Mouse (Mus musculus) G1E (cell line): ENCODE measurements around the gene Cfap73. TPM values are rescaled to one million over a fixed set of nuclear protein-coding genes. Genes with fewer than 3 reads are reported as not detected.
A peak's percentile ranks its signal among the peaks of the same experiment; 100 is the strongest.

Source experiments
- ATAC-seq: 2 replicates; pipeline ENCODE4 v1.8.0; 2016; ENCODE audit warnings: mild to moderate bottlenecking; ENCODE audit not compliant: insufficient number of reproducible peaks, poor library complexity, low FRiP score, severe bottlenecking; ENCODE audit errors: extremely low read depth
- DNase-seq: peaks from one replicate; pipeline ENCODE4 v3.0.0; 2012; ENCODE audit warnings: low spot score
- H3K27me3 ChIP-seq: 2 replicates; pipeline ENCODE4 v1.6.1; 2012; ENCODE audit warnings: mild to moderate bottlenecking, low read length, inconsistent platforms; ENCODE audit not compliant: insufficient read depth
- H3K36me3 ChIP-seq: replicated peaks from 2 replicates; pipeline ENCODE3; 2012; ENCODE audit warnings: mild to moderate bottlenecking, inconsistent platforms
- H3K4me1 ChIP-seq: 2 replicates; pipeline ENCODE4 v1.6.1; 2012; ENCODE audit warnings: low read depth, low read length, inconsistent platforms, mixed read lengths; ENCODE audit not compliant: insufficient read depth
- H3K4me3 ChIP-seq: 2 replicates; pipeline ENCODE4 v1.5.1; 2012; ENCODE audit warnings: low read depth, mild to moderate bottlenecking, inconsistent platforms, low read length, moderate library complexity, mixed read lengths
- H3K9me3 ChIP-seq: replicated peaks from 2 replicates; pipeline ENCODE4 v1.6.1; 2012; ENCODE audit warnings: inconsistent platforms
- CTCF ChIP-seq: IDR thresholded peaks from 2 replicates; pipeline ENCODE4 v1.5.1; 2012; ENCODE audit warnings: low read depth, low read length, inconsistent platforms, mixed read lengths
- GATA1 ChIP-seq: IDR thresholded peaks from 2 replicates; pipeline ENCODE4 v1.6.1; 2012; ENCODE audit warnings: borderline replicate concordance, low read length, inconsistent platforms, mixed read lengths
- GATA2 ChIP-seq: IDR thresholded peaks from 2 replicates; pipeline ENCODE4 v1.6.1; 2012; ENCODE audit warnings: low read depth, low read length, inconsistent platforms, borderline replicate concordance
- POLR2AphosphoS5 ChIP-seq: IDR thresholded peaks from 2 replicates; pipeline ENCODE4 v1.6.1; 2012; ENCODE audit warnings: low read depth, low read length, inconsistent platforms; ENCODE audit not compliant: insufficient replicate concordance
- TAL1 ChIP-seq: conservative IDR thresholded peaks from 2 replicates; pipeline ENCODE4 v1.6.1; 2012; ENCODE audit warnings: low read depth, low read length, inconsistent platforms, mixed read lengths
- polyA plus RNA-seq: library from polyadenylated mRNA; stranded (reverse); fragments of >175 nt; gene quantifications from 2 replicates; pipeline ENCODE4 v1.2.3, GENCODE M21; 2012
- total RNA-seq, 2 experiments: library from RNA; stranded (forward) in 1 of 2; stranded (reverse) in 1 of 2; fragments of 200-1000 nt in 1 of 2; fragments of >200 nt in 1 of 2; fragmentation: Nextera tagmentation in 1 of 2; gene quantifications; 2 replicates each; pipeline ENCODE4 v1.2.3; 2014 to 2017

Cfap73 gene
- total and polyA plus RNA-seq, 3 experiments, result not detected

- ATAC-seq (no peak), DNase-seq (no peak)
- peaks cover 72% of the 10 kb centered on the region for H3K36me3 ChIP-seq
- H3K27me3 ChIP-seq, result peaks cover 7% of the 10 kb centered on the region; the same call in 1 of the 2 replicates
- H3K4me3 ChIP-seq, result 0 out of 2 replicates have a peak overlapping the region, but pooled peaks have one; percentile 7
- H3K9me3 ChIP-seq, result peaks cover 10% of the 10 kb centered on the region
- TF ChIP-seq GATA2 (no peak), TAL1 (no peak), GATA1 (no peak)
- peaks cover 37% of the 10 kb centered on the region for H3K4me1 ChIP-seq
These were observed 6.3 kb downstream of the Cfap73 start for GRCm38 (mm10) chr5:120627515-120628300.

GRCm38 (mm10) chr5:120626399-120626798 lies 7.6 kb downstream of the Cfap73 start:
- H3K27me3 ChIP-seq, result peaks cover 2% of the 10 kb centered on the region; the same call in 1 of the 2 replicates
- H3K4me1 ChIP-seq, result peaks cover 47% of the 10 kb centered on the region
- DNase-seq (no peak), ATAC-seq (0 out of 2 replicates have a peak, but pooled peaks have one; percentile 48)
- peaks cover 85% of the 10 kb centered on the region for H3K36me3 ChIP-seq
- TF ChIP-seq CTCF, result no peak
- TF ChIP-seq GATA1, result no peak
- no peak for TF ChIP-seq TAL1
- TF ChIP-seq GATA2, result no peak
- TF ChIP-seq POLR2AphosphoS5, result no peak
- no peaks in the 10 kb centered on the region; the same call in 1 of the 2 replicates for H3K9me3 ChIP-seq
- no peak overlapping the region for H3K4me3 ChIP-seq

- Histone ChIP-seq H3K4me1 (peaks cover 65% of the 10 kb centered on the region), H3K36me3 (peaks cover 97% of the 10 kb centered on the region)
- no peak for ATAC-seq
These were observed 9.6 kb downstream of the Cfap73 start for GRCm38 (mm10) chr5:120624427-120624826.

GRCm38 (mm10) chr5:120622198-120622851 lies 11.7 kb downstream of the Cfap73 start:
- H3K4me1 ChIP-seq, result peaks cover 57% of the 10 kb centered on the region
- H3K4me3 ChIP-seq, result no peak overlapping the region
- TF ChIP-seq GATA1 (no peak), POLR2AphosphoS5 (no peak), TAL1 (no peak), GATA2 (no peak), CTCF (no peak)
- no peaks in the 10 kb centered on the region for H3K9me3 ChIP-seq
- peaks cover 100% of the 10 kb centered on the region for H3K36me3 ChIP-seq
- H3K27me3 ChIP-seq, result no peaks in the 10 kb centered on the region
- no peak for ATAC-seq
- DNase-seq, result no peak

More at GRCm38 (mm10) chr5:120624427-120624826, 9.6 kb downstream of the Cfap73 start:
- Histone ChIP-seq H3K27me3 (no peaks in the 10 kb centered on the region), H3K4me3 (no peak overlapping the region), H3K9me3 (no peaks in the 10 kb centered on the region)
- no peak for DNase-seq
- TF ChIP-seq CTCF, result no peak
- TF ChIP-seq POLR2AphosphoS5, result no peak
- no peak for TF ChIP-seq GATA2
- no peak for TF ChIP-seq GATA1
- no peak for TF ChIP-seq TAL1

GRCm38 (mm10) chr5:120621846-120622197 lies 12.2 kb downstream of the Cfap73 start:
- no peaks in the 10 kb centered on the region for H3K27me3 ChIP-seq
- no peaks in the 10 kb centered on the region for H3K9me3 ChIP-seq
- peaks cover 57% of the 10 kb centered on the region for H3K4me1 ChIP-seq
- H3K36me3 ChIP-seq, result peaks cover 100% of the 10 kb centered on the region
- no peak overlapping the region for H3K4me3 ChIP-seq
- TF ChIP-seq GATA2 (no peak), POLR2AphosphoS5 (no peak), TAL1 (no peak), GATA1 (no peak), CTCF (no peak)
- ATAC-seq (no peak), DNase-seq (no peak)

GRCm38 (mm10) chr5:120621078-120621765 lies 12.8 kb downstream of the Cfap73 start:
- H3K4me3 ChIP-seq, result no peak overlapping the region
- H3K36me3 ChIP-seq, result peaks cover 100% of the 10 kb centered on the region
- ATAC-seq, result no peak
- DNase-seq, result no peak
- peaks cover 55% of the 10 kb centered on the region for H3K4me1 ChIP-seq
- no peaks in the 10 kb centered on the region for H3K27me3 ChIP-seq
- TF ChIP-seq CTCF (no peak), GATA1 (no peak), TAL1 (no peak), POLR2AphosphoS5 (no peak), GATA2 (no peak)
- no peaks in the 10 kb centered on the region for H3K9me3 ChIP-seq
